In the genomic region with DNA sequence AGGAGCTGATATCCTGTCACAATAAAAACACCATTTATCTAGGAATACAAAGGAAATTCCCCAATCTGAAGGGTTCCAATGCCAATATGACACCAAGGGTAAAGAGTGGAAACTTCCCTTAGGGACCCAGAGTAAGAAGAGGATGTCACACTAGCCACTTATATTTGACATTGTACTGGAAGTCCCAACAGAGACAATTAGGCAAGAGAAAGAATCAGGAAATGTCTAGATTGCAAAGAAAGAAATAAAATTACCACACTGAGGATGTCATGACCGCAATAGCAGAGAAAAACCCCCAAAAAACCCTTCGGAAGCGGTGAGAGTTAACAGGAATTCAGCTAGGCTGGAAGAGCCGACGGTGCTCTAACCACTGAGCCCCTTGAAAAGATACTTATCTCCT, we compare ENCODE assay signal across 12 mouse cellular contexts. TPM values are rescaled to one million over a fixed set of nuclear protein-coding genes. Genes with fewer than 3 reads are reported as not detected.
"Had no signal": no experiment of that assay in that cellular context is flagged by ENCODE, and none has a peak within 500 bp of the region (broad histone marks: within the 10 kb centered on the region; RNA-seq: fewer than 3 reads in every experiment).

No protein-coding gene starts in this region.

- DNase-seq: right cerebral cortex, adult 18-20 months; right cerebral cortex, postnatal 14 days; right cerebral cortex, postnatal 25 days; right cerebral cortex, postnatal 4 days; spleen, adult 18-20 months; thymus, adult 18-20 months; thymus, adult 2 months; thymus, postnatal 14 days; thymus, postnatal 25 days; thymus, postnatal 36 days; thymus, postnatal 4 days had no signal

RNA-seq across cellular contexts. Expression of a gene that starts 51.0 kb away (rescaled TPM):
- total RNA-seq: neutrophil, adult 5-6 weeks had no signal
